Mouse (Mus musculus): ENCODE data around the gene Slc9a3r2. TPM values are rescaled to one million over a fixed set of nuclear protein-coding genes. Genes with fewer than 3 reads are reported as not detected.

Gene Slc9a3r2
- polyA plus RNA-seq, 1 experiment = 19.1 TPM

DNA sequence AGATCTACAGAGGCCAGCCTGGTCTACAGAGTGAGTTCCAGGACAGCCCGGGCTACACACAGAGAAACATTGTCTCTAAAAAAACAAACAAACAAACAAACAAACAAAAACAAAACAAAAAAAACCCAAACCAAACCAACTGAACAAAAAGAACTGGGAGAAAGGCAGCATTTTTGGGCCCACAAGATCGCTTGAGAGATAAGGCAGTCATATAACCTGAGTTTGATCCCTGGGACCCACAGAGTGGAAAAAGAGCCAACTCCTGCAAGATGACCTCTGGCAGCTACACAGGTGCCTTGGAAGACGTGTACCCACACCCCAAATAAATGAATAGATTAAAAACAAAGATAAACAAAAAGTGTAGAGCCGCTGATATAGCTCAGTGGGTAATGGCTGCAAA lies 4.8 kb upstream of the Slc9a3r2 start:
- Histone ChIP-seq H3K4me2 (ENCODE audit: low read depth) (no peak overlapping the region), H3K79me2 (ENCODE audit: control insufficient read depth, insufficient read depth) (no peaks in the 10 kb centered on the region), H3K36me3 (ENCODE audit: control insufficient read depth, insufficient read depth) (no peaks in the 10 kb centered on the region), H3K27me3 (ENCODE audit: control insufficient read depth, insufficient read depth, insufficient read length) (peaks cover 7% of the 10 kb centered on the region), H3ac (ENCODE audit: control insufficient read depth, insufficient read length) (no peak overlapping the region), H3K4me3 (no peak overlapping the region)
- TF ChIP-seq TCF12 (IDR thresholded peaks at IDR 0.05; ENCODE audit: insufficient read depth, poor library complexity, severe bottlenecking) (no peak), USF1 (IDR thresholded peaks at IDR 0.05; ENCODE audit: low read depth) (no peak), MAX (IDR thresholded peaks at IDR 0.05; ENCODE audit: low read depth) (no peak), CEBPB (IDR thresholded peaks at IDR 0.05; ENCODE audit: insufficient read depth, poor library complexity, severe bottlenecking) (no peak), SRF (IDR thresholded peaks at IDR 0.05; ENCODE audit: control insufficient read depth, insufficient read length, low read depth) (no peak), MYOG (IDR thresholded peaks at IDR 0.05; ENCODE audit: control insufficient read depth in 1 of 3, insufficient read depth in 1 of 3, insufficient read length in 2 of 3, low read depth in 2 of 3) (no peak), POLR2A (IDR thresholded peaks at IDR 0.05; ENCODE audit: insufficient read length, low read depth) (no peak), POLR2AphosphoS2 (IDR thresholded peaks at IDR 0.05; ENCODE audit: insufficient read length, low read depth) (no peak), TCF3 (IDR thresholded peaks at IDR 0.05; ENCODE audit: insufficient read length, low read depth) (no peak), MYOD1 (IDR thresholded peaks at IDR 0.05; ENCODE audit: control insufficient read depth in 1 of 3, insufficient read length in 2 of 3, low read depth in 2 of 3) (no peak), E2F4 (IDR thresholded peaks at IDR 0.05; ENCODE audit: insufficient read depth) (no peak), REST (IDR thresholded peaks at IDR 0.05; ENCODE audit: insufficient read depth, insufficient read length) (no peak)

DNA sequence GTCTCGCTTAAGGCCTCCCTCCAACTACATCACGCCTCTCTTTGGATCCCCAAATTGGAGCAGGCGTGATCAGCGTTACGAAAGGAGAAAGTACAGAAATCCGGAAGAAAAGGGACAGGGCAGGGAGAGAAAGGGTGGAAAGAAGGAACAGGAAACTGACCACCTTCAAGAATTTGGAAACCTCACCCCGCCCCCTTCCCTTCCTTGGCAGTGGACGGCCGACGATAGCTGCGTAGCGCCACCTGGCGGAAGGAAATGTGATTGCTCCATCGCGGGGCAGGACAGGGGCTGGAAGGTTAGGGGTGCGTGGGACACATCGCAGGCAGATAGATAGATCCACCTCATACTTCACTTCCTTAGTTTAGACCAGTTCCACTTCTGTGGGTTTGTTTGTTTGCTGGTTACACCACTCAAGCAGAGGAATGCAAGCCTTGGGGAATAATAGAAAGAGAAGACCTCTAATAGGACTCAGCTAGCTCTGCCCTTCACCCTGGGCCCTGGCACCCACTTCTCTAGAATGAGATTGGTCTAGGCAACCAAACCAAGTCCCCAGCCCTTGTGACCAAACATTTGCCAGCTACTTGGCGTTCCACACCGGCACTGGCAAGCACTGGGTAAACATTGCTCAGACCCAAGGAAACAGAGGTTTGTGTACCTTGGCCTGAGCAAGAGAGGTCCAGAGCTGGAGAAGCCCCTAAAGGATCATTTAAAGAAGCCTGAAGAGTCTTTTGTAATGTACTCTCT lies 4.0 kb upstream of the Slc9a3r2 start:
- H3K79me2 ChIP-seq (ENCODE audit: control insufficient read depth, insufficient read depth) = no peaks in the 10 kb centered on the region
- H3K27me3 ChIP-seq (ENCODE audit: control insufficient read depth, insufficient read depth, insufficient read length) = peaks cover 7% of the 10 kb centered on the region
- H3K4me3 ChIP-seq = no peak overlapping the region
- H3K36me3 ChIP-seq (ENCODE audit: control insufficient read depth, insufficient read depth) = no peaks in the 10 kb centered on the region
- no peak overlapping the region for H3ac ChIP-seq (ENCODE audit: control insufficient read depth, insufficient read length)
- no peak for TF ChIP-seq TCF12 (IDR thresholded peaks at IDR 0.05; ENCODE audit: insufficient read depth, poor library complexity, severe bottlenecking)
- no peak for TF ChIP-seq REST (IDR thresholded peaks at IDR 0.05; ENCODE audit: insufficient read depth, insufficient read length)
- TF ChIP-seq USF1 (IDR thresholded peaks at IDR 0.05; ENCODE audit: low read depth) = no peak
- no peak for TF ChIP-seq MAX (IDR thresholded peaks at IDR 0.05; ENCODE audit: low read depth)
- no peak for TF ChIP-seq POLR2A (IDR thresholded peaks at IDR 0.05; ENCODE audit: insufficient read length, low read depth)
- TF ChIP-seq CEBPB (IDR thresholded peaks at IDR 0.05; ENCODE audit: insufficient read depth, poor library complexity, severe bottlenecking) = no peak
- TF ChIP-seq SRF (IDR thresholded peaks at IDR 0.05; ENCODE audit: control insufficient read depth, insufficient read length, low read depth) = no peak
- TF ChIP-seq MYOG (IDR thresholded peaks at IDR 0.05; ENCODE audit: control insufficient read depth in 1 of 3, insufficient read depth in 1 of 3, insufficient read length in 2 of 3, low read depth in 2 of 3) = no peak
- no peak for TF ChIP-seq TCF3 (IDR thresholded peaks at IDR 0.05; ENCODE audit: insufficient read length, low read depth)
- TF ChIP-seq E2F4 (IDR thresholded peaks at IDR 0.05; ENCODE audit: insufficient read depth) = no peak
- no peak for TF ChIP-seq POLR2AphosphoS2 (IDR thresholded peaks at IDR 0.05; ENCODE audit: insufficient read length, low read depth)
- no peak for TF ChIP-seq MYOD1 (IDR thresholded peaks at IDR 0.05; ENCODE audit: control insufficient read depth in 1 of 3, insufficient read length in 2 of 3, low read depth in 2 of 3)
- peak overlapping the region; percentile 50 for H3K4me2 ChIP-seq (ENCODE audit: low read depth)

DNA sequence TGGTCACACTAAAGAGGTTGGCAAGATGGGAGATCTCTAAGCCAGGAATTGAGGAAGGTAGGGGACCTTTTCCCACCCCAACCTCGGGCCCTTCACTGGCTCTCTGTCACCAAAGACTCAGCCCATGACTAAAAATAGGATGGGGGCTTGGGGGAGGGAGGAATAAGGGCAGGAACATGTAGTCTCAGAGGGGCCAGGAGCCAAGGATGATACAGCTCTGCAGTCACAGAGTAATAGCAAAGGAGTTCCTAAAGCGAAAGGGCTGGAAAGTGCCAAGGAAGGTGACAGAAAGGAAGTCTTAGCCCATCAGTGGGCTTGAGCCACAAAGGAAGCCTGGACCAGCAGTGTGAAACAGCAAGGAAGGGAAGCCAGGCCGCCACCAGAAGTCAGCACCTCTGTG lies 1.7 kb upstream of the Slc9a3r2 start:
- Histone ChIP-seq H3ac (ENCODE audit: control insufficient read depth, insufficient read length) (no peak overlapping the region), H3K79me2 (ENCODE audit: control insufficient read depth, insufficient read depth) (no peaks in the 10 kb centered on the region), H3K4me3 (no peak overlapping the region), H3K36me3 (ENCODE audit: control insufficient read depth, insufficient read depth) (no peaks in the 10 kb centered on the region), H3K4me2 (ENCODE audit: low read depth) (no peak overlapping the region), H3K27me3 (ENCODE audit: control insufficient read depth, insufficient read depth, insufficient read length) (peaks cover 3% of the 10 kb centered on the region)
- no peak for TF ChIP-seq TCF3 (IDR thresholded peaks at IDR 0.05; ENCODE audit: insufficient read length, low read depth)
- no peak for TF ChIP-seq USF1 (IDR thresholded peaks at IDR 0.05; ENCODE audit: low read depth)
- TF ChIP-seq TCF12 (IDR thresholded peaks at IDR 0.05; ENCODE audit: insufficient read depth, poor library complexity, severe bottlenecking) = no peak

- Histone ChIP-seq H3K4me3 (no peak overlapping the region), H3K36me3 (ENCODE audit: control insufficient read depth, insufficient read depth) (no peaks in the 10 kb centered on the region), H3ac (ENCODE audit: control insufficient read depth, insufficient read length) (no peak overlapping the region), H3K27me3 (ENCODE audit: control insufficient read depth, insufficient read depth, insufficient read length) (no peaks in the 10 kb centered on the region), H3K4me2 (ENCODE audit: low read depth) (no peak overlapping the region), H3K79me2 (ENCODE audit: control insufficient read depth, insufficient read depth) (no peaks in the 10 kb centered on the region)
- TF ChIP-seq CEBPB (IDR thresholded peaks at IDR 0.05; ENCODE audit: insufficient read depth, poor library complexity, severe bottlenecking) (no peak), E2F4 (IDR thresholded peaks at IDR 0.05; ENCODE audit: insufficient read depth) (no peak), MAX (IDR thresholded peaks at IDR 0.05; ENCODE audit: low read depth) (no peak), TCF3 (IDR thresholded peaks at IDR 0.05; ENCODE audit: insufficient read length, low read depth) (no peak), SRF (IDR thresholded peaks at IDR 0.05; ENCODE audit: control insufficient read depth, insufficient read length, low read depth) (no peak), POLR2AphosphoS2 (IDR thresholded peaks at IDR 0.05; ENCODE audit: insufficient read length, low read depth) (no peak), TCF12 (IDR thresholded peaks at IDR 0.05; ENCODE audit: insufficient read depth, poor library complexity, severe bottlenecking) (no peak)
Observed at GRCm38 (mm10) chr17:24650766-24651165, 639 bp upstream of the Slc9a3r2 start.

- H3K4me3 ChIP-seq = peak overlapping the region; percentile 5
- no peaks in the 10 kb centered on the region for H3K79me2 ChIP-seq (ENCODE audit: control insufficient read depth, insufficient read depth)
- no peaks in the 10 kb centered on the region for H3K27me3 ChIP-seq (ENCODE audit: control insufficient read depth, insufficient read depth, insufficient read length)
- peak overlapping the region; percentile 87 for H3K4me2 ChIP-seq (ENCODE audit: low read depth)
- peak overlapping the region; percentile 4 for H3ac ChIP-seq (ENCODE audit: control insufficient read depth, insufficient read length)
- no peaks in the 10 kb centered on the region for H3K36me3 ChIP-seq (ENCODE audit: control insufficient read depth, insufficient read depth)
- no peak for TF ChIP-seq CEBPB (IDR thresholded peaks at IDR 0.05; ENCODE audit: insufficient read depth, poor library complexity, severe bottlenecking)
- TF ChIP-seq MYOG (IDR thresholded peaks at IDR 0.05; ENCODE audit: control insufficient read depth in 1 of 3, insufficient read depth in 1 of 3, insufficient read length in 2 of 3, low read depth in 2 of 3) = peak in 1 of 3 experiments; percentile 35
- TF ChIP-seq MYOD1 (IDR thresholded peaks at IDR 0.05; ENCODE audit: control insufficient read depth in 1 of 3, insufficient read length in 2 of 3, low read depth in 2 of 3) = peak in 1 of 3 experiments; percentile 14
Observed at GRCm38 (mm10) chr17:24649581-24650069, 502 bp downstream of the Slc9a3r2 start.

Data from myocyte (in vitro differentiated cells).